Mouse (Mus musculus): ENCODE data around the gene Nenf.

Nenf gene

DNA sequence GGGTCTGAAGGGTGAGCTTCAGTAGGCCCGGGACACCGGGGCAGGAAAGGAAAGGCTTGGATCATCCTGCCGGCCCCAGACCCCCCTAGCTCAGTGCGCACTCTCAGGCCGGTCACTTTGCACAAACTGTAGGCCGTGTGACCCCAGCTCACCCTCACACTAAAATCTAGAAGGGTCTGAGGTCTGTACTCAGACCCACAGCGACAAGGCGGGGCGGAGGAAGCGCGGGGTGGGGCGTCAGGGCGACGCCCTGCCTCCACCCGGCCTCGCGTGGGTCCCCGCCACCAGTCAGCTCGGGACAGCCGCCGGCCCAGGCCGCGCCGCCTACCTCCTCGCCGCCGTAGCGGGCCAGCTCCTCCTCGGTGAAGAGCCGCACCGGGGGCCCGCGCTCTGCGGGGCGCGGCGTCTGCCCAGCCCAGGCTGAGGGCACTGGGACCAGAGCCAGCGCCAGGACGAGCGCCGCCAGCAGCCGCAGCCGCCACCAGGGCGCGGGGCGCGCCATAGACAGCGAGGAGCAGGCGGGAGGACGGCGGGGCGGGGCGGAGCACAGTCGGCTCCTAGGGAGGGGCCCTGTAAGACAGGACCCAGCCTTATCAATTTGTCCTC is at the start of gene Nenf:
TSS of gene Nenf (minus strand) at position 604 of the 606 bp plus-strand sequence.
- peak; percentile 84 for ATAC-seq (ENCODE audit: insufficient number of reproducible peaks, low FRiP score, low TSS enrichment)

DNA sequence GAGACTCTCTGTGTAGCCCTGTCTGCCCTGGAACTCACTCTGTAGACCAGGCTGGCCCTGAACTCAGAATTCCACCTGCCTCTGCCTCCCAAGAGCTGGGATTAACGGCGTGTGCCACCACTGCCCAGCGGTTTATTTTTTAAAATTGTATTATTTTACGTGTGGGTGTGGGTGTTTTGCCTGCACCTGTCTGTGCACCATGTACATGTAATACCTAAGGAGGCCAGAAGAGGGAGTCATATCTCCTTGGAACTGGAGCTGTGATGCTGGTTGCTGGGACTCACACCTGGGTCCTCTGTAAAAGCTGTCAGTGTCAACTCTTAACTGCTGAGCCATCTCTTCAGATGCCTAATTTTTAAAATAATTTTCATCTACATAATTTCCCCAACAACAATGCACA is 46.5 kb upstream of the Nenf start:
- no peak for ATAC-seq (ENCODE audit: insufficient number of reproducible peaks, low FRiP score, low TSS enrichment)

DNA sequence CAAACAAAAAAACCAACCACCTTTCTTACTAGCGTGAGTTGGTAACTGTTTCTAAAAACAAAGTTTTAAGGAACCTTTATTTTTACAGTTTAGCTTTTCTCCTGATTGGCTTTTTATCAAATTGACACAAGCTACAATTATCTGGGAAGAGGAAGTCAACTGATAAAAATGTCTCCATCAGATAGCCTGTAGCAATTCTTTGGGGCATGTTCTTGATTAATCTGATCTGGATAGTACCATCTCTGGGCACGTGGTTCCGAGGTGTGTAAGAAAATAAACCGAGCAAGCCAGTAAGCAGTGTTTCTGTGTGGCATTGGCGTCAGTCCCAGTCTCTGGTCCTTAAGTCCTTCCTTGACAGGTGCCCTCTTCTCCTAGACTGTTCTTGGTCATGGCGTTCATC is 44.4 kb upstream of the Nenf start:
- no peak for ATAC-seq (ENCODE audit: insufficient number of reproducible peaks, low FRiP score, low TSS enrichment)

DNA sequence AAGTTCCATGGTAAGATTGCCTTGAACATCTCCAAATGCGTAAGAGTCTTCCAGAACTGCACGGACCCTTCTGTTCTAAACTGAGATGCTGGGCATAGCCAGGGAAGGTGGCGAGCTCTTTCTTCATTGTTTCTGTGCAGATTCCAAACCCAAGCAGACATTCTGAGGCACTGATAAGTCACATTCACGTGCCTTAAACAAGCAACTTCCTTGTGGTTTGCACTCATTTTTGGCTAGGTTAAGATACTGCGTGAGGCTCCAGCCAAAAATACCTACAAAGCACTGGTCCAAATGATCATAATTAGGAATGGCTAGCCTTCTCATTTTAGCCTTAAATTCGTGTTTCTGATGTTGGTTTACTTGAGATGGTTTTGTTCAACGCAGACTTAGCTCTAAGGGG is 41.5 kb upstream of the Nenf start:
- no peak for ATAC-seq (ENCODE audit: insufficient number of reproducible peaks, low FRiP score, low TSS enrichment)

DNA sequence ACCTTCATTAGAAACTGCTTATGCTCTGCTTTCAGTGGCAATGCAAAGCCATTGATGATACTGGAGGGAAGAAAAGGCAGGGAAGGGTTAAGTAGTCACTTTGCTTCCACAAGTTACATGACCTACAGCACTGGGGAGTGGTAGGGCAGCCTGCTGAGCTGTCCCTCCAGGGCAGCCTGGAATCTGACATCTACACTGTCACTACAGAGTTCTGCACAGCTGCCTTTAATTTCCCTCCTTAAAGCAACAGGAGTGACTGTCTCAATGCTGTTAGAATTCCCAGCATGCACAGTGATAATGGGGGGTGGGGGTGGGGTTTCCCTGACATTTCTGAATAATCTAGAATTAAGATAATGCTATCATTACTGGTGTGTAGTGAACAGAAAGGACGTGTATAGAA is 38.9 kb upstream of the Nenf start:
- ATAC-seq (ENCODE audit: insufficient number of reproducible peaks, low FRiP score, low TSS enrichment): no peak

DNA sequence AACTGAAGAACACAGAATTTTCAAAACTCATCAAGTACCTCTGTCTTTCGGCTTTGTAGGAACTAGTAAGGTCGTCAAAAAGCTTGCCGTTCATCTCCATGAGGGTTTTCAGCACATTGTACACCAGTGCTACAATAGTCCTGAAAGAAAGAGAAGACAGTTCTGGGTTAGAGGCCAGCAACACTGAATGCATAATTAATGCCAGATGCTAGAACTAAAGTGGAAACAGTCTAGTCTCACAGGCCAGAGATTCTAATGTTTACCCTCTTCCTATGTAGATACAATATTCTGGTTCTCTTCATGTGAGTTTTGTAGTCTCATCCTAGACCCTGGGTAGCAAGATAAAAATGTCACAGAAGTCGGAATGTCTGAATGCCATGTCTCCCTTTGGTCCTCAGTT is 35.8 kb upstream of the Nenf start:
- ATAC-seq (ENCODE audit: insufficient number of reproducible peaks, low FRiP score, low TSS enrichment): no peak

DNA sequence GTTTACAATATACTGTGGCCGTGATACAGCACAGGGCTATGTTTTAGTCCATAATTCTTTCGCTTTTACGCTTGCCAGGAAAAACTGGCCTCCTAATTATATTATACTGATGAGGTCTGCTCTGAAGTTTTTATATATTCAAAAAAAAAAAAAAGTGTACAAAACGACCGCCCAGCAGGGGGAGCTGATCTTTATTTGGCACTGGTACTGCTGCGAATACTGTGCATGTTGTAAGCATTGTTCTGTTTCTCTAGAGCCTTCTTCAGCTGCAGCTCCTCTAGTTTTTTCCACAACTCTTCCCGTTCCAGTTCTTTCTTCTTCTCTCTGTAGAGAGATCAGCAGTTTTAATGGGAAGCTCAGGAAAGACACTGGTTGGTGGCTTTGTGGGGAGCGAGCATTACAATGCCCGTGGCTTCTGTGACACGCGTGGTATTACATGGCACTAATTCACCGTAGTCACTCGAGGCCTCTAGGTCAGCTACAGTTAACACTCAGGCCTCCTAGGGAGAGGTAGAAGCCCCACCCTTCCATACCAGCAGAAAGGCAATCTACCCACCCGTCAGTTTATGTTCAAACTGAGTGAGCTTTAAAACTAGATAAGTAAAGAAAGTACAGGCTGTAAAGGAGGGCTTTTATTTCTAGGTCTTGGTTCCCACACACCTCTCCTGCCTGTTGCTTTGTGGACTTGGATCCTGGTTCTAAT is 34.9 kb upstream of the Nenf start:
- no peak for ATAC-seq (ENCODE audit: insufficient number of reproducible peaks, low FRiP score, low TSS enrichment)

DNA sequence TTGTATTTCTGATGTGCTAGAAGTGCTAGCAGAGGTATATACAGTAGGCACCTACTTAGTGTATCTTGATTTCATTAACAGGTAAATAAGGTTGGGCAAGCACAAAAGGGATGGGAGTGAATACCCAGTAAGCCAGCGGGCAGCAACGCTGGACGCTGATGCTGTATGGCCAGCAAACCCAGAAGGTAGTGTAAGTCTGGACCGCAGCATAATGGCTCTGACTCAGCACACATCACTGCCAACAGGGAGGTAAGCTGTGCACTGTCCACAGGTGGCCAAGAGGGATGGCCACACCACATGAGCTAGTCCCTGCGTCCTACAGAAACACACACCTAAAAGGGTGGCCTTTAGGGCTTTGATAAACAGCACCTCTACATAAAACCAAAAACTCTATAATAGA is 32.4 kb upstream of the Nenf start:
- no peak for ATAC-seq (ENCODE audit: insufficient number of reproducible peaks, low FRiP score, low TSS enrichment)

DNA sequence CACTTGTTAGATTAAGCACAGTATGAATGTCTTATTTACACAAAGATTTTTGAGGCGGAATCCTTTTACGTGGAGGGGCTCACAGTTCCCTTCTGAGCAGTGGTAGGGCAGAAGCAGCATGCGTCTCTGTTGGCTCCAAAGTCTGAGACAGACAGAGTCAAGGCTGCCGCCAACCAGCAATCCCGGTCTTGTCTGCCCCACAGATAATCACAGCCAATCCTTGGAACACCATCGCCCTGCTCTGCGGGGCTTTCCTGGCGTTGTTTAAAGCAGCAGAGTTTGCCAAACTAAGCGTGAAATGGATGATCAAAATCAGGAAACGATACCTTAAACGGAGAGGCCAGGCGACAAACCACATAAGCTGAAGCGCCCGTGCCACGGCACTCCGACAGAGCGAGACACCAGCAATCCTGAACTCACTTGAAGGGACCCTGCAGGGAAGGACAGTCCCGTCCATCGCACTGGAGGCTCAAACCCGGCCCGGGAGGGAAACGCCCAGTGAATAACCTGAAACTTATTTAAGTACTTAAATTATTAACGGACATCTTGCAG is 31.6 kb upstream of the Nenf start:
- ATAC-seq (ENCODE audit: insufficient number of reproducible peaks, low FRiP score, low TSS enrichment): no peak

DNA sequence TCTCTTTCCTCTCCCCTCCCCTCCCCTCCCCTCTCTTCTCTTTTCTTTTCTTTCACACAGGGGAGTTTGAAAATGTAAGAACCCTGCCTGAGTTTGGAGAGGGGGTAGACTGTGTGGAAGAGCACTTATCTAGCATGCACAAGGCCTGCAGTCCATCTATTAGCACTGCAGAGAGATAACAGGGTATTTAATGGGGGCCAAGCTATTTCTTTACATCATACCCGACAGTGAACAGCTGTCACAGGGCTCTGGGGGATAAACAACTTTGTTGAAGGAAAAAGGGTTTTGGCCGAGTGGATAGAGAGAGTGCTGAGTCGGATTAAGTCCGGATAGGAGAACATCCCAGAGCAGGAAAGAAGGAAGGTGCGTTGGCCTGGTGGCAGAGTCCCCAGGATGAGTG is 31.0 kb upstream of the Nenf start:
- no peak for ATAC-seq (ENCODE audit: insufficient number of reproducible peaks, low FRiP score, low TSS enrichment)

DNA sequence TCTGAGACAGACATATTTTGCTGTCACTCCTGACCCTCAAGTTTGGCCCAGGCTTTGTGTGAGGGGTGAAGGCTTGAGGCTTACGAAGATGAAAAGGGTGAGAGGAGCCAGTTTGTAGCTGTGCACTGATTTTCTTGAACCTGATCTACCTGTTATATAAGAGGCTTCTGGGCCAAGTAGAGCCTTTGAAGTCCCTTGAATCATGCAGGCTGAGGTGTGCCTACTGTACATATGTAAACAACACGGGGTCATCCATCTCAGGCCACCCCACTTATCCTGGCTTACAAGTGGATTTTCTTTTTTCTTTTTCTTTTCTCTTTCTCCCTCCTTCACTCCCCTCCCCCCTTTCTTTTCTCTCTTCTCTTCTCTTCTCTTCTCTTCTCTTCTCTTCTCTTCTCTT is 30.6 kb upstream of the Nenf start:
- no peak for ATAC-seq (ENCODE audit: insufficient number of reproducible peaks, low FRiP score, low TSS enrichment)

DNA sequence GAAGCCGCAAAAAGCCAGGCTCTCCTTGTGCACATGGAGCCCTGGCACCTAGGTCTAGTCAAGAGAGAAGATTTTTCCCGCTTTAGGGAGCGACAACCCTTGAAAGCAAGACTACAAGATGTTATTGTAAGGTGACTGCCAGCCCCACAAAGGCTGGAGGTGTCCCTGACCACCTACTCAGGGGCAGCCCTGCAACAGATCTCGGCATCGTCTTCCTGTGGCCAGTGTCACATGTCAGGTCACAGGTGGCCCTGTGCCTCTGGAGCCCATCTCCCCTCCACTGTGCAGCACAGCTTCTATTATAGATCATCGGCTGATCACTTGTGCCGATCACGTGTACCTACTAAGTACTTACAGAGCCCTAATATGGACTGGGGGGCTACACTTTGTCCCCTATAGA is 29.6 kb upstream of the Nenf start:
- ATAC-seq (ENCODE audit: insufficient number of reproducible peaks, low FRiP score, low TSS enrichment): no peak

DNA sequence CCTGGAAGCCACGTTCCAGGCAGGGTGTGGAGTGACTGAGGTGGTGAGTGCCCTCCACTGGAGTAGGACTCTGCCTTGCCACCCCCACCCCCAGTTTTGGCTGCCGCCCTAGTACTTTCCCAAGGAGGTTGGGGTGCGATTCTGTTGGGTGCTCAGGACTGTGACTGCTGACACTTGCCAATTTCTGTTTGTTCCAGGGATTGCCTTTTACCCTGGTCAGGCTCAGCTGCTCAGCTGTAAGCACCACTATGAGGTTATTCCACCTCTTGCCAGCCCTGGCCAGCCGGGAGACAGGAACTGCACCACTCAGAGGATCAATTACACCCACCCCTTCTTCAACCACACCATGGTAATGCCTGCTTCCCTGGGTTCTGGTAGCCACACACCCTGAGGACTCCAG is 22.5 kb upstream of the Nenf start:
- ATAC-seq (ENCODE audit: insufficient number of reproducible peaks, low FRiP score, low TSS enrichment): no peak

DNA sequence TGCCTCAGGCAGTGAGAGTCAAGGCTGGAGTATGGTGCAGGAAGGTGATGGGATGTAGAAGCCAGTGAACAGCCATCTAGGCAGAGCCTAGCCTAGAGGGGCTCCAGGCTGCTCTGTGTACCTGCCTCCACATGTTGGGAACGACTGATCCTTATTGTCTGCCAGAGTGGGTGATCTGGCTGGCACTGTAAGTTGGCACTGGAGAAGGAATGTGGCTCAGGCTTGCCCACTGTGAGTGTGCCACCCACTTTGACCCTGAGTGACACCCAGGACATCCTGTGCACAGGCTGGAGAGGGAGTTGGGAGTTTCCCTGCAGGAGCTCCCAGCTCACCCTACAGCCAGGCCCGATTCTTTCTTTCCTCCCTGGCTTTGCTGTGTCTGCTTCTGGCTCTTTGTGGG is 21.9 kb upstream of the Nenf start:
- no peak for ATAC-seq (ENCODE audit: insufficient number of reproducible peaks, low FRiP score, low TSS enrichment)

DNA sequence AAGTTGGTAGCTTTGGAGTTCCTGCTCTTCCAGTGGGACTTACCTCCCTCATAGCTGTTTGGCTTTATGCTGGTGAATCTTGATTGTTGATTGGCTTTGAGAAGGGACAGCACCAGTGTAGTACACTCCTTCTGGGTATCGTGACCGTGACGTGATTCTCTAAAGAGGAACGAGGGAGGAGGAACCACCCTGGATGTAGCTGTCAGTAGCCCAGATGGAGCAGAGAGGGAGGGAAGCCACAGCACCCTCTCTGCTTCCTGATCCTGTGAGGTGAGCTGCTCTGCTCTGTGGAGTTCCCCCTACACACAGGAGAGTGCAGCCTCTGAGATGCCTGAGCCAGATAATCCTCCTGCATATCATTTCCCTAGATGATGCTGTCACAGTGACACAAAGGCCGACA is 16.5 kb upstream of the Nenf start:
- no peak for ATAC-seq (ENCODE audit: insufficient number of reproducible peaks, low FRiP score, low TSS enrichment)

DNA sequence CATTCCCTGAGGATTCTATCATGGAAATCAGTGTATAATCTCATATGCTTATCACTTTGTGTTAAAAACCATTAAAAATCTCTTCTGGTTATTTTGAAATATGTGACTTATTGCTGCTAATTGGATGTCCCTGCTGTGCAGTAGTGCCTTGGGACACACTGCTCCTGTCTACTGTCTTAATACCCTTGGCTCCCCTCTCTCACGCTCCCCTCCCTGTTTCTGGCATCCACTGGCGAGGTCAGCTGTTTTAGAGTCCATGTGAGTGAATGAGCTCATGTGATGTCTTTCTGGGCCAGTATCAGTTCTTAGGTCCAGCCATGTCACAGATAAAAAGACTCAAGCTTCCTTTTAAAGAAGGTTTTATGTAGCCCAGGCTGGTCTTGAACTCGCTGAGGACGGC is 12.4 kb upstream of the Nenf start:
- no peak for ATAC-seq (ENCODE audit: insufficient number of reproducible peaks, low FRiP score, low TSS enrichment)

DNA sequence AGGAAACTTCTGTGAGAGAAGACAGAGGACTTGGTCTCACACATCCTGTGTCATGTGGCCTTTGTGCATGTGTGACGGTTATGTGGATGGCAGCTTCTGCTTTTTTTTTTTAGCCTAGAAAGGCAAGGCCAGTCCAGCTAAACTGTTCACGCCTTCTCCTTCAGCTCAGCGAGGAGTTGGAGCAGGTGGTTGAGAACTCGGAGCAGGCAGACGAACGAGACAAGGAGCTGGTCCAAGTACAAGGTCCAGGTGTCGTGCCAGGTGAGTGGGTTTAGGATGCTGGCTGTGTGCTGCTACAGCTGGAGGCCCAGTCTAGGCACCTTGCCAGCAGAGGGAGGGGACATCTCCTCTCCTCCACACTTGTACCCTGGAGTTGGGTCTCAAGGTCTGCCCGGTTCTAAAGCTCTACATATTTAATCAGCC is 10.0 kb upstream of the Nenf start:
- ATAC-seq (ENCODE audit: insufficient number of reproducible peaks, low FRiP score, low TSS enrichment): no peak

DNA sequence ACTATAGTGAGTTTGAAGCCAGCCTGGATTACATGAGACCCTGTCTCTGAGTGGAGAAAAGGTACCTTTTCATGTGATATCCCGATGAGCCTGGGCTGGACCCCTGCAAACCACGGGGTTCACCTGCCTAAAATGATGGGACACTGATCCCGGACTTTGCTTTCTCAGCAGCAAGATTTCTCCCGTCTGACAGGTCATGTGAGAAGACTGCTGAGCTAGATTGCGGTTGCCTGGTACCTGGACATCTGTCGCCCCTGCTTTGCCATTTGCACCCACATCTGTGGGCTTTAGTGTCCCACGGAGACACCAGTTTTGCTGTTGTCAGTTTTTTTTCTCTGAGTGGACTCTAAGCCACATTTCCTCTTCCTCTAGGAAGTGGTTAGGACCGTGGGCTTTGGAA is 9.3 kb upstream of the Nenf start:
- ATAC-seq (ENCODE audit: insufficient number of reproducible peaks, low FRiP score, low TSS enrichment): no peak

DNA sequence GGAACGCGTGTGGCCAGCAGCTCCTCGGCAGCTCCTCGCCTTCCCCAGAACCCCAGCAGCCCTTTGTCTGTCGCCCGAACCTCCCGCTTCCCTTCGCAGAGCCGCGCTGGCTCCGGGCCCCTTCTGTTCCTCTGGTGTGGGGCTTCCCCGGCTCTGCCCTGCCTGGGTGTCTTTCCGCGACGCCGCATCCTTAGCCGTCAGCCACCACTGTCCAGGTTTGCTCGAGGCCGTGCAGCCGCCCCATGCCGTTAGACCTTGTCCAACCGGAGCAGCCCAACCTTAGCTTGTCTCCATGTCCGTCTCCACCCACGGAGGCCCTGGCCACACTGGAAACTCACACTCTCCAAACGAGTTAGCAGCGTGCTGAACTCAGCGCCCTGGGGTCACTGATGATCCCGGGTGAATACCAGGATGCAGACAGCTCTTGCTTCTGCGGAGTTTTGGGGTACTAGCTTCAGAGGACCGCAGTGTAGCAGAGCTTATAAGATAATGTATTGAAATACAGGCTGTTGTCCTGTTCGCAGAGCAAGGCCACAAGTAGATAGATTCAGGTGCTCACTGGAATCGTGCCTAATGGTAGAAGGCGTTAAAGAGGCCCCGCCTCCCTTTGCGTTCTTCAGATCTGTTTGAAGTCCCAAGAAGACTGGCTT is 8.4 kb upstream of the Nenf start:
- peak; percentile 22 for ATAC-seq (ENCODE audit: insufficient number of reproducible peaks, low FRiP score, low TSS enrichment)

DNA sequence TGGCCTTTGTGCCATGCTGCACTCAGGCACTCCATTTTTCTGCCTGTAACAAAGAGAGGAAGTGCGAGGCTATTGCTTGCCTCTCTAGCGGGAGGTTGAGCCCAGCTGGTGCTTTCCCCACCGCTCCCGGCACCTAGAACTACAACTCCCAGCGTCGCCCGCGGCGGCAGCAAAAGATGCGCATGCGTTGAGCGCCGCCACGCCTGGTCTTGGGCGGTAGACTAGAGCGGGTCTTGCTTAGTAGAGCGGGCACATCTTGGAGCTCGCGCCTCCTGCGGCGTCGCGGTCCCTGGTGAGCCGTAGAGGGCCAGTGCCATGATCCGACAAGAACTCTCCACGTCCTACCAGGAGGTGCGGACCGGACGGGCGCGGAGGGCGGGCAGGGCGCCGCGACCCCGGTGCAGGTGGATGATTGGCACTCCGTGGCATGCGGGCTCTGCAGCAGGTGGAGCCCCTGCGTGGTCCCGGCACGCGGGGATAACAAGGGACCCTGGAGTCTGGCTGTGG is 7.8 kb upstream of the Nenf start, which contains the start of gene Tmem206:
TSS of gene Tmem206 (plus strand) at position 187 of the 507 bp plus-strand sequence.
- peak; percentile 94 for ATAC-seq (ENCODE audit: insufficient number of reproducible peaks, low FRiP score, low TSS enrichment)
